Mouse (Mus musculus) adrenal gland, postnatal 10 days (tissue): ENCODE measurements around the gene Tango6. TPM values are rescaled to one million over a fixed set of nuclear protein-coding genes. Genes with fewer than 3 reads are reported as not detected.

Experiments used
- DNase-seq: peaks from one replicate; pipeline ENCODE4 v3.0.0; 2021; ENCODE audit warnings: mixed read lengths
- total RNA-seq, 2 experiments: library from RNA; stranded (reverse); gene quantifications; 2 replicates each; pipeline ENCODE4 v1.2.3; 2021

The Tango6 gene
- total RNA-seq, 2 experiments from 2014 or later: 7.9 to 10.7 TPM

GRCm38 (mm10) chr8:106700131-106700530 lies 17.3 kb downstream of the Tango6 start:
- no peak for DNase-seq

- no peak for DNase-seq
Measured at GRCm38 (mm10) chr8:106701360-106701759, 18.5 kb downstream of the Tango6 start.

GRCm38 (mm10) chr8:106704199-106704900 lies 21.5 kb downstream of the Tango6 start:
- DNase-seq: no peak

GRCm38 (mm10) chr8:106704901-106705321 lies 22.0 kb downstream of the Tango6 start:
- DNase-seq: peak; percentile 37

- DNase-seq: no peak
Measured at GRCm38 (mm10) chr8:106706194-106706593, 23.3 kb downstream of the Tango6 start.

- no peak for DNase-seq
Measured at GRCm38 (mm10) chr8:106710002-106710401, 27.1 kb downstream of the Tango6 start.

GRCm38 (mm10) chr8:106712487-106712886 lies 29.6 kb downstream of the Tango6 start:
- peak; percentile 58 for DNase-seq

- DNase-seq: no peak
Measured at GRCm38 (mm10) chr8:106714297-106714696, 31.4 kb downstream of the Tango6 start.

GRCm38 (mm10) chr8:106718091-106718500 lies 35.2 kb downstream of the Tango6 start:
- DNase-seq: peak; percentile 88

- DNase-seq: no peak
Measured at GRCm38 (mm10) chr8:106720921-106721320, 38.1 kb downstream of the Tango6 start.

GRCm38 (mm10) chr8:106722453-106722852 lies 39.6 kb downstream of the Tango6 start:
- no peak for DNase-seq

GRCm38 (mm10) chr8:106723921-106724320 lies 41.1 kb downstream of the Tango6 start:
- peak; percentile 43 for DNase-seq

- DNase-seq: no peak
Measured at GRCm38 (mm10) chr8:106726551-106726950, 43.7 kb downstream of the Tango6 start.

- DNase-seq: no peak
Measured at GRCm38 (mm10) chr8:106727241-106727835, 44.5 kb downstream of the Tango6 start.

- no peak for DNase-seq
Measured at GRCm38 (mm10) chr8:106727889-106728288, 45.0 kb downstream of the Tango6 start.

- no peak for DNase-seq
Measured at GRCm38 (mm10) chr8:106732921-106733320, 50.1 kb downstream of the Tango6 start.

- DNase-seq: no peak
Measured at GRCm38 (mm10) chr8:106733703-106734102, 50.8 kb downstream of the Tango6 start.

GRCm38 (mm10) chr8:106734222-106734621 lies 51.4 kb downstream of the Tango6 start:
- DNase-seq: no peak

GRCm38 (mm10) chr8:106736861-106737662 lies 54.2 kb downstream of the Tango6 start:
- DNase-seq: no peak

GRCm38 (mm10) chr8:106737846-106738245 lies 55.0 kb downstream of the Tango6 start:
- DNase-seq: no peak

- no peak for DNase-seq
Measured at GRCm38 (mm10) chr8:106742321-106742720, 59.5 kb downstream of the Tango6 start.

GRCm38 (mm10) chr8:106743361-106743760 lies 60.5 kb downstream of the Tango6 start:
- DNase-seq: no peak

GRCm38 (mm10) chr8:106753436-106753835 lies 70.6 kb downstream of the Tango6 start:
- DNase-seq: no peak
